Mouse (Mus musculus) T-helper 17 cell (primary cell): ENCODE data around the gene Ccdc181.

Source experiments
- in situ Hi-C, 2 experiments: fragments of 300-600 bp; cut with MboI, MseI; formaldehyde crosslinking; loops; 1 replicate in 1 of 2; 2 replicates in 1 of 2; pipeline ENCODE4 v1.15.1; 2025; ENCODE audit warnings: high pct_unique_total_duplicates in 2 of 2

The Ccdc181 gene

DNA sequence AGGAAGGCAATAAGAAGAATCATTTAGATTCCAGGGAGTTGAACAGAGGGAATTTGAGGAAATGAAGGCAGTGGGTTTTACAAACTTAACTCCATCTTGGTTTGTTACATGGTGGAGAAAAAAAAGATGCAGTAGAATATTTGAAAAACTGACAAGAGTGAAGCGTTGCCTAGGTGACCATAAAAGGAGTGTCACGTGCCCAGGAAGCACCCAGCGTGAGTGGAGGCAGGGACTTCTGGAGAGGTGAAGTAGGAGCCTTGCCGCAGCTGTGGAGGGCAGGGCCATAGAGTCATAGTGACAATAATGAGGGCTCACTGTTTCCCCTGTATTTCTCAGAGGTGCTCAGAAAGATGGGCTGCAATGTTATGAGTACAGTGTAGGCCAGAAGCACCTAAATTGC is 3.9 kb downstream of the Ccdc181 start:
- in situ Hi-C loops, result no loop called here

DNA sequence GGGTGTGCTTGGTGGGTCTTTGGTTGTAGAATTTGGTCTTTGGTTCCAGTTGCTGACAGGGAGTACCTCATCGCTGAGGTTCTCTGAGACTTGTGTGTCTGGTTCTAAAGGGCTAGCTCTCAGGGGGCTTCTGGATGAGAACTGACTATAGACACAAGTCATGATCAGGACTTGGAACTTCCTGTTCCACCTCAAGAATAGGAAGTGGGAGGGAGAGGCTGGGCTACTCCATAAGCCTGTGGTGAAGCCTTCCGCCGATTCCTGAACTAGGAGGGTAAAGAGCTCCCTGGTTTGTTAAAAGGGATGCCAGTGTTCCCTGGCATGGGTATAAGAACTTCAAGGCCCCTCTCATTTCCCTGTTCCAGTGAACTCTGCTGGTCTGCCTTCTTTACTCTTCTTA is 8.6 kb downstream of the Ccdc181 start:
- in situ Hi-C loops, result no loop called here

DNA sequence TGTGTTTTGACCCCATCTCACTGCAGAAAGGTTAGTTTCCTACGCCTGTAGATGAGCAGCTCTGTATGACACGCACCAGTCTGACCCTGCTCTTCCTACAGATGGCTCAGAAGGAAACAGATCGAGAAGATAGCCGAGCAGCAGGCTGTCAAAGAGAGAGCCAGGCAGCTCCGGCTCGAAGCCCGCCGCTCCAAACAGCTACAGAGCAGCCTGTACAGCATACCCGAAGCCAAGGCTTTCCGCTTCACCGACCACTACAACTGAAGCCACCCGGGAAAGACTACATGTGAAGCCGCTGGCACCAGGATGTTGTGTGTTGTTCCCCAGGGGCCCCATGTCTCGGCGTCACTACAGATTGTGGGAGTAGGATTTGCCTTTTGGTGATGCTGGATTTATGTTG is 12.0 kb downstream of the Ccdc181 start:
- in situ Hi-C loops, result no loop called here

DNA sequence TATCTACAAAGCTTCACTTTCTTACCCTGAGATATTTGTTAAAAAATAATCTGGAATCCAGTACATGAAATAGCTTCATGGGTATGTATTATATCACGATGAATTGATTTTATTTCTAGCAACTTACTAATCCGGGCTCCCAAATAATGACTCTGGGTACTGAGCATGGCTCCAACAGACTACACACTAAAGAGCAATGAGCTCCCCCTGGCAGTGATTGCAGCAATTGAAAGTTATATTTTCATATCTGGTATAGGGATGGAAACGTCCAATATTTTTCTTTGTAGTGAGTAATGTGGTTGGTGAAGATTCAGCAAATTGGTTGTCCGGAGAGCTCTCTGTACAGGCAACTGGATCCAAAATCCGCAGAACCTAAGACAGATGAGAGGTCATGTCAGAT is 16.7 kb downstream of the Ccdc181 start:
- in situ Hi-C loops, result no loop called here

DNA sequence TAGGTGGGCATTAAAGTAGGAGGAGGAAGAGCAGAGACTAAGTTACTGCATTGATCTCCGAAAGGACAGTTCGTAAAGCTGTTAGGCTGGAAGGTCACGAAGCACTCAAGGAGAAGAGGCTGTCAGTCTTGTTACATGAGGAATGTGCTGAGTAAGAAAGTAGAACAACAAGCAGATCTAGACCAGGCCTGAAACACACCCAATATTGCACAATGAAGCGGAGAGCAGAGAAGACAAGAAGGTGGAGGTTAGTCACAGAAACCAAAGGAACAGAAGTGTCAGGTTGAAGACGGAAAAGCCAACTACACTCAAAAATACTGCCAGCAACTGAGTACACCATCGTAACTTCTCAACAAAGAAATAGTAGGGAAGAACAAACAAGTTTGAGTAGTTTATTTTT is 18.7 kb downstream of the Ccdc181 start:
- in situ Hi-C loops, result no loop called here

DNA sequence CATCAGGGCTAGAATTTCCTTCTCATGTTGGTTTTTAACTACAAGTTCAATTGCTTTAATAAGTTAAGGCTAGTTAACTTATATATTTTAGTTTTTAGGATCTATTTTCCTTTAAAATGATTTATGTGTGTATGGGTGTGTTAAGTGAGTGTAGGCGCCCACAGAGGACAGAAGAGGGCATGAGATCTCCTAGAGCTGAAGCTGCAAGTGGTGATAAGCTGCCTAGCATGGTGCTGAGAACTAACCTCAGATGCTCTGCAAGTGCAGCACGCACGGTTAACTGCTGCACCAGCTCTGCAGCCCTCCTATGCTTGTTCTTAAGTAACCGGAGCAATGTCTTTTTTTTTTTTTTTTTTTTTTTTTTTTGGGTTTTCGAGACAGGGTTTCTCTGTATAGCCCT is 21.1 kb downstream of the Ccdc181 start:
- in situ Hi-C loops, result no loop called here

DNA sequence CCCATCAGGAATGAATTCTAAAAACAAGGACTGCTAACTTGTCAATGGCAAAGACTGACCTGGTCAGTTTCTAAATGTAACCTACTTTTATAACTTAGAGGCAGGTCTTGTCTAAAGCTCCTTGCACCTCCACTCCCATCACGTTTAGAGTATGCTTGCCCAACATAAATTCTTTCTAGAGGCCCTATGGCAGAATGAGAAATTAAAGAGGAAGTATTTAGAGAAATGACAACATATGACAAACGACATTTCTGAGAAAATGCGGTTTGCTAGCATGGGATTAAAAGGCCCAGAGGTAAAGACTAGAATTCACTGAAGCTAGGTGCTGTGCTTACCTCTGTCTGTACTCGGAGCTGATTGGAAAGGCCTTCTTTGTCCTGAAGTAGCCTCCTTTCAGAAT is 26.6 kb downstream of the Ccdc181 start:
- in situ Hi-C loops, result no loop called here

DNA sequence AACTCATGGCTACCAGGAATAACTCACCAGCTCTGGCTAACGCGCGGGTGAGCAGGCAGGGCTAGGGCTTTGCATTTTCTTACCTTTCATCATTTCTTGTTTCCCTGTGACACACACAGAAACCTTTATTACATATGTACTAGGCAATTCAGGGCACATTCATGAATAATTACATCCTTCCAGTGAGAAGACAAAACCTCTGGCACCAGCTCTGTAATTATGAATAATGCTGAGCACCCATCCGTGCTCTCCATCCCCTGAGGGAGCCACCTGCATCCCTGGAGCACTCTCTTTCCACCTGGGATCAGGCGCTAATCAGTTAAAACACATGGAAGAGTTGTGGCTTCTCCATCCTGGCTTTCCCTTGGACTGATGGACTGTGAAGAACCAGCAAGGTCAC is 28.4 kb downstream of the Ccdc181 start, which contains the start of gene Nme7:
Gene Nme7 (plus strand): TSS at position 301 of the 400 bp plus-strand sequence.
- in situ Hi-C loops, result no loop called here

DNA sequence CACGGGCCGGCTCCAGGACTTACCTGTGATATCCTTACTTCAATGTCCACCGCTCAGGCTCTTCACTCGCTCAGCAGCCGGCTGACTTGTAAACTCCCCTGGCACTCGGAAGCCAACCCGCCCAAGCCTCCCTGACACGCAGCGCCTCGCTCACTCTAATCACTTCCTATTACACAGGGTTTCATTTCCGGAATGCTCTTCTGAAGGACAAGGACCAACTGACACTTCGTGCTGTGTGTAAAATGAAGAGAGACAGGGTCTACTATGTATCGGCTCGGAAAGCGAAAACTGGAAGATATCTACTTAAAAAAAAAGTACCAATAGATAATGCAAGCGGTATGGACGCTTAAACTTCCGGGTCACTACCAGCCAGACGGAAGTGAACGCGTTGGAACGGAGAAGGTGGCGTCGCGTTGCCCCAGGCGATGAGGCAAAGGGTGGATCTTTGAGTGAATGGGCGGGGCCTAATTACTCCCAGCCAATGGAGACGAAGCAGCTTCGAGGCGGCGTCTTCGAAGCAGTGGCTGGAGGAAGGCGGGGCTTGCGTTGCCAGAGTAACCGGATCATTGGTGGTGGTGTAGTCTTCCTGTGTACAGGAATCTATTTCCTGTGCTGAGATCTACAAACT is 31.9 kb downstream of the Ccdc181 start, which contains the start of gene Blzf1:
Gene Blzf1 (minus strand): TSS at position 366 of the 628 bp plus-strand sequence.
- in situ Hi-C loops, result no loop called here

DNA sequence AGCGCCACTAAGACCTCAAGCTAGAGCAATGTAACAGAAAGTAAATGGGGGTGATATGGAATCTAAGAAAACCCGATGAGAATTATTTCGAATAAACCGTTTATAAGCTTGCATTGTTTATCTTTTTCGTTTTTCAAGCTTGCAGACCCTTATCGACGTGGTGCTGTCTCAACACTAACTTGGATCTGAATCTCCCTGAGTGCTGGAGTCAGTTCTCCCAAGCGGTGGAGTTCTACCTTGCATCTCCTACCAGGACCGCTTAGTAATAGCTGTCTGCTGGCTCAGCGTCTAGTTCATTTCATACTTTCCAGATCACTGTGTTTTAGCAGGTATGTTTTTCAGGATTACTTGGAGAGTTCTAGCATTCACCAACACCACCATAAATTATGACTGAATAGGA is 32.5 kb downstream of the Ccdc181 start:
- in situ Hi-C loops, result no loop called here

DNA sequence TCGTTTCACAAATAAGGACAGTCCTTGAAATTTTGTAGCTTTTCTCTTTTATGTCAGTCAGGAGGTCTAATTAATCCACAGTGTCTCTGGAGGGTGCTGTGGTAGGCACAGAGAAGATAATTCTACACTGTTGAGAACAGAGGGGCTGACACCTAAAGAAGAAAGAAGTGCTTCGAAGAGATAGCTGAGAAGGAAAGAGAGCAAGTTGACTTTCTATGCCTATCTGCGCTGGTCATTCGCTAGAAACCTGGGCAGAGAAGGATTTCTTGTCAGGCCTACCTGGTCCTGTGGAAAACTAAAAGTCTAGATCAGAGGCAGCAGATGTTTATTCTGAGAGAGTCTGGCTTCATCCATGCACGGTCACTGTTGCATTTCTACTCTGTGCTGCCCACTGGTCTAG is 38.7 kb downstream of the Ccdc181 start:
- in situ Hi-C loops, result loop anchor here in 1 of 2 experiments (10.0 kb wide), 1 partner anchor 1511 kb away; no protein-coding TSS in a partner anchor

DNA sequence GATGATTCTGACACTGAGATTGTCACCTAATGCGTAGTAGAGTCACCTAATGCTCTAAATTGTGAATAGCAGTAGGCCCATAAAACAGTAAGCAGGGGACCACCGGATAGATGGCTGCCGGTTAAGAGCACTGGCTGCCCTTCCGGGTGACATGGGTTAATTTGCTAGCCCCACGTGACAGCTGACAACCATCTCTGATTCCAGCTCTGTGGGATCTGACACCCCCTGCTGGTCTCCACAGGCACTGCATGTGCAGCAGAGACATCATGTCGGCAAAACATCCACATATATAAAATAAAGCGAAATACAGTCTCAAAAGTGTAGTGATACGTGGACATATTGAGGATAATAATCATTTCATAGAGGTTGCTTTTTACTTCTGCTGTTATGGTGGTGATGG is 39.9 kb downstream of the Ccdc181 start:
- in situ Hi-C loops, result loop anchor here in 1 of 2 experiments (10.0 kb wide), 1 partner anchor 1510 kb away; no protein-coding TSS in a partner anchor

DNA sequence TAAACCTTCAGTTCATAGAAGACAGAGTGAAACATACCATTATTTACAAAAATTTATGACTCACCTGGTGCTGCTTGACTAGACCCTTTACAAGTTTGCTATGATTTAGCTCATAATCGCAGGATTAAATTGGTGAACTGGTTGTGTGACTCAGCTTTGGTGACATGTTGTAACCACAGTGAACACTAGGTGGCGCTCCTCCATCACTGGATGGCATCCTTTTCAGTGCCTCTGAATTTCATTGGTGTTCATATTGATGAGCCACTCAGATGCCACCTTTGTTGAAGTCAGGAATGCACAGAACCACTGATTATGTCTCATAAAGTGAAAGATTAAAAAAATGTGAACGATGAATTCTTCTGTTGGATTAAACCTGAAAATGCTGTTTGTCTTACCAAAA is 41.3 kb downstream of the Ccdc181 start:
- in situ Hi-C loops, result loop anchor here in 1 of 2 experiments (10.0 kb wide), 1 partner anchor 1508 kb away; no protein-coding TSS in a partner anchor

DNA sequence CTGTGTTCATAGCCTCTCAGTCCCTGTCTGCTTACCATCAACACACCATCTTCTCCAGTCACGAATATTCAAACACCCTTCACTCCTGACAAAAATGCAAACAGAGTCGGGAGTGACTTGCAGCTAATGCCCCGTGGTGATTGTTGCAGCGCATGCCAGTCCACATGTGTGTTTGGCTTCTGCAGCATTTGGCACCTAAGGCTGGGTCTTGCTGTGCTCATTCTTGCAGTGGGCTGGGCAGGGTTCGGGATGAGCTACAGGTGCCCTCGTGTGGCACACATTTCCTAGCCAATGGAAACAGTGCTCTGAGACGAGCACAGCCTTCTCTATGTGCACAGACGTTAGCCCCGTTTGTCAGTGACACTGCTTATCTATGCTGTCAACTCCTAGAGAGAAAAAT is 41.9 kb downstream of the Ccdc181 start:
- in situ Hi-C loops, result loop anchor here in 1 of 2 experiments (10.0 kb wide), 1 partner anchor 1508 kb away; no protein-coding TSS in a partner anchor

DNA sequence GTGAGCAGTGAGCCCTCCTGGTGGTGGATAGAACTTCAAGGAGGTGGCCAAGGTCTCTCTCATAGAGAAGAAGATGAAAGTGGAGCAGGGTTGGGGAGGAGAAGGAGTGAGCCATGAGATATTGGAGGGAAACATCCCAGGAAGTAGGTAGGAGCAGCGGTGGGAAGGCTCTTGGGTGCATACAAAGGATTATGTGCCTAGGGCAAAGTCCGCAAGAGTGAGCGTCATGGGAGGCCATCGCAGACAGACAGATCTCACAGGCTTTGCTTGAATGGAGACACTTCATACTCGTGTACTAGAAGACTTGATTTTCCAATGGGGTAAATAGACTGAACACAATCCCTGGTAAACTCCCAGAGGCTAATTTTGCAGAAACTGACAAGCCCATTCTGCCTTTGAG is 43.1 kb downstream of the Ccdc181 start:
- in situ Hi-C loops, result loop anchor here in 1 of 2 experiments (10.0 kb wide), 1 partner anchor 1506 kb away; no protein-coding TSS in a partner anchor

DNA sequence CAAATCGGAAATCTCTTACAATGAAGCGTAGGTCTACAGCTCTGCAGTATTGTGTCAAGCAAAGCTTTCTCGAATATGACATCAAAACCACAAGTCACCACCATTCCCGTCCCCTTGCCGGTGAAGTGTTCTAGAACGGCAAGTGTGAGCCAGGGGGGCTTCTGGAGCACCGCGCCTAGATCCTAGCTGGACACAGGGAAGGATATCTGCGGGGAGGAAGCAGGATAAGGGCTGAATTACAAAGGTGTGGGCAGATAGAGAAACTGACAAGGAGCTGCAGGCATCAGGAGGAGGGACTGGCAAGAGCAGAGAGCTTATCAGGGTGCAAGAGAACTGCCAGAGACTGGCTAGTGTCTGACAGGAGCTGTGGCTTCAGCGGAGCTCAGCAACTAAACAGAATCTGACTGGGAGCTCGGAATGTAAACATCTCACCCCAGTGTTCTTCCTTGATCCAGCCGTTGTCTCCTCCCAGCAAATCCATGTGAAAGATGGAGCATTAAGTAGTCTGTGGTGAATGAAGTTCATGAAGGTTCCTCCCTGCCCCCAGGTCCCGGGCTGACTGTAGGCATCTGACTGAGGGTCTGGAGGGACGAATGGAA is 44.3 kb downstream of the Ccdc181 start:
- in situ Hi-C loops, result loop anchor here in 1 of 2 experiments (10.0 kb wide), 1 partner anchor 1505 kb away; no protein-coding TSS in a partner anchor

DNA sequence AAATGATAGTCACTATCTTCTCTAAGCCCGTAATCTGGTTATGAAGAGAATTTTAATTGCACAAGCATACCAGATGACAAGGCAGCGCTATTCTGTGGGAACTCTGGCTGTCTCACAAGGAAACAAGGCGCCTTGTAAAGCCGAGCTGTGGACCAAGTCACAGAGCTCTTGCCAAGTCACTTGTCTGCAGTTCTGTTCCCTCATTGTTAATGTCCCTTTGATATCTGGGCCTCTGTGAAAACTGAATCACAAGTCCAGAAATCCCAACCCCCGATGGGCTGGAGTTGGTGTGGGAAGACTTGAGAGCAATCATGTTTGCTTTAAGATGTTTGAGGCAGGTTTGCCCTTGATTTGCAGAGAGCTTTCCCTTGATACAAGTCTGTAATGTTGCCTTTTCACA is 45.3 kb downstream of the Ccdc181 start:
- in situ Hi-C loops, result no loop called here

DNA sequence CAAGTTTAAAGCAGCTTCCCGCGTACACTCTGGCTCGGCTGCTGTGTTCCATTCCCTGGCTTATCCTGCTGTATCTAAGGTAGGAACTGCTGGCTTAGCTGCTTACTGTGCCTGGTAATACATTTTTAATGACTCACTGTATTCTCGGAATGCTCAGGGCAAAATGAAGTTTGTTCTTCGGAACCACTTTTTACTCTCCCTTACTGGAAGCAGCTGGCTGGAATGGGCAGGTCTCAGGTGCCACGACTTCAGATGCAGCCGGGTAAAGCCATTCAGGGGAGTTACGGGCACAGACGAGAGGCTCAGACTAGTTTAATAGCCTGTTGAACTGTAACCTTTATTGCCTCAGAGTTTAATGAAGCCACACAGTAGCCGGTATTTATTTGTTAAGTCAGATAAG is 46.0 kb downstream of the Ccdc181 start:
- in situ Hi-C loops, result no loop called here

DNA sequence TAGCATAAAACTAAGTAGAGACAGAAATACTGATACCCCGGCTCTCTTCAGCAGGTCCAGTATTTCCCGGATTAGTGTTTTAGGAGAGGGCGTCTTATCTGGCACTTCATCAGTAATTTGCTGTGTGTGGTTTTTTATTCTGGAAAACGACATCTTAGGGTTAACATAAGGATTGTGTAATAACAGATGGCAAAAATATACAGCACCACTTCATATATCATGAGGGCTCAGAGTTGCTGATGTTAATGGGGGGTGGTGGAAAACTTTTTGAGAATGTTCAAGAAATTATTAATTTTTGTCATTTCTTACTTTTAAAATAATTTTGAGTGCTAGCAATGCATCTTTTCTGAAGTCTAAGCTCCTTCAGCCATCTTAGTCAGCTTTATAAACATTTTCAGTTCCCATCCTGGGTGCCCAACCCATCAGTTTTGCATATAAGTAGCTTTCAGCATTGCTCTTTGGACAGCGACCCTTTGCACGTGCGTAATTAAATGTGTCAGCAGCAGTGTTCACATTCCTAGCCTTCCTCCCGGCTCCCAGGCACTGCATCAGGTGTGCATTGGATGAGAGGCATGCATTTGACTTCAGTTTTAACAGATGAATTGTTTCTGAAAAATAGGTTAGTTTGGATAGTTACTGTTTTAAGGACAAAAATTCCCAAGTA is 47.7 kb downstream of the Ccdc181 start:
- in situ Hi-C loops, result no loop called here

DNA sequence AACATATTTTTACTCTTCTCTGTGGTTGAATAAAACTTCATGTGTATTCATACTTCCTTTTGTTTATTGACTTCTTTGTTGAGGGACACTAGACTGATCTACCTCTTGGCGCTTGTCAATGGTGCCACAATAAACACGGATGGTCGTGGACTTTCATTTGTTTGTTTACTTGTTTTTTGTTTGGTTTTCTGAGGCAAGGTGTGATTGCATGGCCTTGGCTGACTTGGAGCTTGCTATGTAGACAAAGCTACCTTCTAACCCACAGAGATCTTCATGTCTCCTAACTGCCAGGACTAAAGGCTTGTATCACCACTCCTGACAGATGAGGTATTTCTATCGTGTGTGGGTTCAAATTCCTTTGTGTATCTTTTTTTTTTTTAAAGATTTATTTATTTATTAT is 48.8 kb downstream of the Ccdc181 start:
- in situ Hi-C loops, result no loop called here

DNA sequence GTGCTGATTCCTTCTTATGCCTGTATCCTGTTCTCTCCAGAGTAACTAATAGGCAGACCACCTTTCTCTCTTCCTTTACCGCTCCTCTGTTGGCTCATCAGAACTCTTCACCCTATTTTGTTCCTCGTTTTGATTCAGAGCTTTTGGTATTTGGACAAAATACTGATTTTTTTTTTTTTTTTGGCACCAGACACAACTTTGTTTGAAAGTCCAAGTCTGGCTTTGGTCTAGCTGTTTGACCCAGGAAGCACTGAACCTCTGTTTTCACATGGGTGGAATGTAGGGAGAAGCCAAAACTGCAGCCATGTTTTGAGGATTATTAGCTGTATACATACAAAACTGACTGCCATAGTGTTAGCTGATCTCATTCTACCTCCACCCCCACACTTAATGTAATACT is 49.5 kb downstream of the Ccdc181 start:
- in situ Hi-C loops, result no loop called here

DNA sequence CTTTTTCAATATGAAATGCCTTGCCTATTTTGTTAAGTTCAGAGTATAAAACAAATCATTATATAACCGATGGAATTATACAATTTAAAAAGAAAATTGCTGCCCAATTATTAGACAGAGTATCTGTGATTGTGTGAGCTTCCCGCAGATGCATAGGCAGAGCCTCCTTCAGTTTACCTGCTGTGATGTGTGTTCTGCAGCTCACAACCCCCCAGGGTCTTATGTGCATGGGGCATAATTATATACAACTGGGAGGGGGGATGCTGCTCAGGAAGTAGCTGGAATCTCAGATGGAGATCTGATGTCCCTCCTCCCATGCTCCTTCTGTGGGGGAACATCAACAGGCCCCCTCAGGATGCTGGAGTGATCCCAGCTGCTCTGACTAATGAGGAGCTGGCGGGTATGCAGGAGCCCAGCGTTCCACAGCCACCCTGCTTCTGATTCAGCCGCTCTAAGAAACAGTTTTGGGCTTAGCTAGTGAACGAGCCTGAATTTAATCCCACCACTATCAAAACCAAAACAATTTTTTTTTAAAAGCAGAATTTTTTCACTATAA is 51.3 kb downstream of the Ccdc181 start:
- in situ Hi-C loops, result no loop called here
